Comparison of ENCODE assay signal across 9 mouse cellular contexts in the genomic region with DNA sequence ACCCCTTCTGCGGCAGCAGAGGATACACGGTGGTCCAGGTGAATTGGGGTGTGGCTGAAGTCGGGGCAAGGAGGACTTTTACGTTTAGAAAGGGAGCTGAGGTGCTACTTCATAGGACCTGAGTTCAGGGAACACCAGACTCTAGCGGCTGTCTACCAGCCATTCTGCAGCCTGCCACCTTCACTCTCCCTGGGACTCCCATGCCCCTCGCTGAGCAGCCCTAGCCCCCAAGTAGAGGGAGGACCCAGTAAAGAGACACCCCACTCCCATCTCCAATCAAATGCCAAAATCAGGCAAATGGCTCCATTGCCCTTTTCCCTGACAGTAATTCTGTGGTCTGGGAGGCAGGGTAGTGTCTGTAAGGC. TPM values are rescaled to one million over a fixed set of nuclear protein-coding genes. Genes with fewer than 3 reads are reported as not detected.
DNase-seq lines count a peak whose midpoint lies in the region; ATAC-seq and TF ChIP-seq lines count a peak whose summit lies in the region.
"Had no signal": no experiment of that assay in that cellular context is flagged by ENCODE, and none has a peak within 500 bp of the region (broad histone marks: within the 10 kb centered on the region; RNA-seq: fewer than 3 reads in every experiment).

No protein-coding gene starts in this region.

- no peak for TF ChIP-seq POLR2A in ES-Bruce4 (IDR thresholded peaks at IDR 0.05; ENCODE audit: insufficient read depth, low read length)

- H3K9ac ChIP-seq in kidney, embryonic 15.5 days, result peak overlapping the region; percentile 41; the same call in 1 of the 2 replicates
- H3K9ac ChIP-seq in ES-Bruce4 (ENCODE audit: low read depth, poor library complexity, severe bottlenecking), result peak overlapping the region; percentile 48
- no peak overlapping the region for H3K9ac ChIP-seq in limb, embryonic 15.5 days

- ATAC-seq in kidney, embryonic 15.5 days (replicated peaks; ENCODE audit: low FRiP score), result no peak; the same call in 1 of the 2 replicates
- ATAC-seq in common myeloid progenitor, adult 5-6 weeks (replicated peaks; ENCODE audit: low read depth, poor library complexity, severe bottlenecking), result peak; percentile 1; the same call in 1 of the 2 replicates
- ATAC-seq in limb, embryonic 15.5 days (ENCODE audit: insufficient number of reproducible peaks, low FRiP score, low TSS enrichment, low read depth), result no peak
- ATAC-seq in granulocyte monocyte progenitor cell, adult 5-6 weeks (replicated peaks; ENCODE audit: poor library complexity, severe bottlenecking), result no peak

- peak overlapping the region; percentile 58 for H3K4me2 ChIP-seq in kidney, embryonic 15.5 days
- H3K4me2 ChIP-seq in limb, embryonic 15.5 days, result peak overlapping the region; percentile 39

- no peak overlapping the region for H3K27ac ChIP-seq in kidney, embryonic 15.5 days
- H3K27ac ChIP-seq in ES-Bruce4 (ENCODE audit: insufficient read depth, low read length), result peak overlapping the region; percentile 58
- H3K27ac ChIP-seq in limb, embryonic 15.5 days, result no peak overlapping the region

- no peaks in the 10 kb centered on the region for H3K27me3 ChIP-seq in kidney, embryonic 15.5 days
- no peaks in the 10 kb centered on the region for H3K27me3 ChIP-seq in ES-Bruce4 (ENCODE audit: control insufficient read depth, insufficient read depth, low read length, poor library complexity, severe bottlenecking)
- 0 out of 2 replicates have a peak, but pooled peaks cover 5% of the 10 kb centered on the region for H3K27me3 ChIP-seq in limb, embryonic 15.5 days

- H3K4me3 ChIP-seq in kidney, embryonic 15.5 days (replicated peaks), result peak overlapping the region; percentile 22
- H3K4me3 ChIP-seq in ES-Bruce4 (ENCODE audit: low read depth, low read length), result peak overlapping the region; percentile 51
- H3K4me3 ChIP-seq in limb, embryonic 15.5 days, result peak overlapping the region; percentile 20

- no peak for DNase-seq in kidney, postnatal 4 days
- DNase-seq in adrenal gland, postnatal 4 days (ENCODE audit: low spot score in 2 of 2), result no peak
- no peak for DNase-seq in gastrocnemius, postnatal 25 days

- peaks cover 37% of the 10 kb centered on the region for H3K36me3 ChIP-seq in kidney, embryonic 15.5 days
- peaks cover 29% of the 10 kb centered on the region for H3K36me3 ChIP-seq in ES-Bruce4 (ENCODE audit: control insufficient read depth, insufficient read depth, low read length, poor library complexity, severe bottlenecking)
- peaks cover 38% of the 10 kb centered on the region for H3K36me3 ChIP-seq in limb, embryonic 15.5 days

- TF ChIP-seq CTCF in ES-Bruce4 (IDR thresholded peaks at IDR 0.05; ENCODE audit: low read depth, low read length), result no peak

- no peak for TF ChIP-seq EP300 in ES-Bruce4 (IDR thresholded peaks at IDR 0.05; ENCODE audit: insufficient read depth, low read depth, low read length)

- WGBS in kidney, embryonic 15.5 days, result 4% methylated on average over 6 of the region's 6 CpGs
- WGBS in limb, embryonic 15.5 days, result 9% methylated on average over 6 of the region's 6 CpGs

- H3K4me1 ChIP-seq in kidney, embryonic 15.5 days, result peaks cover 24% of the 10 kb centered on the region
- peaks cover 15% of the 10 kb centered on the region for H3K4me1 ChIP-seq in ES-Bruce4 (ENCODE audit: control insufficient read depth, insufficient read depth, low read length)
- peaks cover 10% of the 10 kb centered on the region for H3K4me1 ChIP-seq in limb, embryonic 15.5 days

- H3K9me3 ChIP-seq in kidney, embryonic 15.5 days (replicated peaks), result no peaks in the 10 kb centered on the region
- H3K9me3 ChIP-seq in ES-Bruce4 (replicated peaks; ENCODE audit: control insufficient read depth, insufficient read depth, low read length, poor library complexity, severe bottlenecking), result peaks cover 16% of the 10 kb centered on the region
- no peaks in the 10 kb centered on the region for H3K9me3 ChIP-seq in limb, embryonic 15.5 days

RNA-seq across cellular contexts. Expression of a gene that starts 0.3 kb away (rescaled TPM):
- 0.58 and 1.6 TPM in 2 replicates for polyA plus RNA-seq in kidney, embryonic 15.5 days (2015; fragmentation: Nextera tagmentation; extraction: Ambion mirVana)
- polyA plus RNA-seq in ES-Bruce4 (2011; ENCODE audit: insufficient read depth, insufficient read length, low read depth, missing spikeins), result 20.2 and 22.6 TPM in 2 replicates
- 6.5 and 6.8 TPM in 2 replicates for total RNA-seq in common myeloid progenitor, adult 5-6 weeks (2017)
- 1.7 and 2.5 TPM in 2 replicates for polyA plus RNA-seq in limb, embryonic 15.5 days (2015; fragmentation: Nextera tagmentation; extraction: Ambion mirVana)
- total RNA-seq in adrenal gland, postnatal 4 days (2021), result 1 to 10 TPM; 2.9 to 3.2 TPM
- total RNA-seq in granulocyte monocyte progenitor cell, adult 5-6 weeks (2014; fragmentation: Nextera tagmentation), result 19.4 and 21.5 TPM in 2 replicates
- 6.5 and 9.0 TPM in 2 replicates for total RNA-seq in granulocyte monocyte progenitor cell, adult 5-6 weeks (2017)
- under 1 TPM; 0.20 to 0.48 TPM for total RNA-seq in gastrocnemius, postnatal 25 days (2021)

RNA-seq across cellular contexts. Expression of a gene that starts 15.5 kb away (rescaled TPM):
- polyA plus RNA-seq in kidney, embryonic 15.5 days (2015; fragmentation: Nextera tagmentation; extraction: Ambion mirVana), result 55.8 TPM in 2 replicates
- polyA plus RNA-seq in ES-Bruce4 (2011; ENCODE audit: insufficient read depth, insufficient read length, low read depth, missing spikeins), result 78.5 and 81.4 TPM in 2 replicates
- total RNA-seq in common myeloid progenitor, adult 5-6 weeks (2017), result 78.3 and 83.0 TPM in 2 replicates
- 73.7 and 76.1 TPM in 2 replicates for polyA plus RNA-seq in limb, embryonic 15.5 days (2015; fragmentation: Nextera tagmentation; extraction: Ambion mirVana)
- total RNA-seq in adrenal gland, postnatal 4 days (2021), result 10 to 100 TPM; 72.6 to 78.2 TPM
- 50.9 and 61.5 TPM in 2 replicates for total RNA-seq in granulocyte monocyte progenitor cell, adult 5-6 weeks (2014; fragmentation: Nextera tagmentation)
- total RNA-seq in granulocyte monocyte progenitor cell, adult 5-6 weeks (2017), result 58.6 and 64.3 TPM in 2 replicates
- 10 to 100 TPM; 31.8 to 34.4 TPM for total RNA-seq in gastrocnemius, postnatal 25 days (2021)

RNA-seq across cellular contexts. Expression of a gene that starts 15.6 kb away (rescaled TPM):
- polyA plus RNA-seq in kidney, embryonic 15.5 days (2015; fragmentation: Nextera tagmentation; extraction: Ambion mirVana), result 28.4 and 29.7 TPM in 2 replicates
- polyA plus RNA-seq in ES-Bruce4 (2011; ENCODE audit: insufficient read depth, insufficient read length, low read depth, missing spikeins), result 62.5 and 67.8 TPM in 2 replicates
- 64.8 and 81.1 TPM in 2 replicates for total RNA-seq in common myeloid progenitor, adult 5-6 weeks (2017)
- 25.5 and 28.2 TPM in 2 replicates for polyA plus RNA-seq in limb, embryonic 15.5 days (2015; fragmentation: Nextera tagmentation; extraction: Ambion mirVana)
- 10 to 100 TPM; 60.8 to 63.3 TPM for total RNA-seq in adrenal gland, postnatal 4 days (2021)
- 44.8 and 57.8 TPM in 2 replicates for total RNA-seq in granulocyte monocyte progenitor cell, adult 5-6 weeks (2014; fragmentation: Nextera tagmentation)
- total RNA-seq in granulocyte monocyte progenitor cell, adult 5-6 weeks (2017), result 48.5 and 51.3 TPM in 2 replicates
- 10 to 100 TPM; 14.6 to 16.2 TPM for total RNA-seq in gastrocnemius, postnatal 25 days (2021)

RNA-seq across cellular contexts. Expression of a gene that starts 51.3 kb away (rescaled TPM):
- not detected in 2 replicates for polyA plus RNA-seq in kidney, embryonic 15.5 days (2015; fragmentation: Nextera tagmentation; extraction: Ambion mirVana)
- polyA plus RNA-seq in ES-Bruce4 (2011; ENCODE audit: insufficient read depth, insufficient read length, low read depth, missing spikeins), result not detected in 2 replicates
- total RNA-seq in common myeloid progenitor, adult 5-6 weeks (2017), result not detected in 2 replicates
- not detected in 2 replicates for polyA plus RNA-seq in limb, embryonic 15.5 days (2015; fragmentation: Nextera tagmentation; extraction: Ambion mirVana)
- total RNA-seq in adrenal gland, postnatal 4 days (2021), result not detected
- not detected in 2 replicates for total RNA-seq in granulocyte monocyte progenitor cell, adult 5-6 weeks (2014; fragmentation: Nextera tagmentation)
- total RNA-seq in granulocyte monocyte progenitor cell, adult 5-6 weeks (2017), result not detected in 2 replicates
- not detected for total RNA-seq in gastrocnemius, postnatal 25 days (2021)
- total RNA-seq: gastrocnemius, adult 8-10 months had no signal
